Mouse (Mus musculus) myocyte (in vitro differentiated cells): Measurements from ENCODE around the gene Clstn3.

Source experiments
- CEBPB ChIP-seq: IDR thresholded peaks from 2 replicates; pipeline ENCODE4 v1.6.1; 2011; ENCODE audit warnings: mild to moderate bottlenecking, moderate library complexity; ENCODE audit not compliant: poor library complexity, insufficient read depth, severe bottlenecking
- E2F4 ChIP-seq: IDR thresholded peaks from one replicate; pipeline ENCODE4 v1.6.1; 2011; ENCODE audit warnings: mild to moderate bottlenecking, control low read depth, moderate library complexity; ENCODE audit not compliant: insufficient read depth
- MAX ChIP-seq: IDR thresholded peaks from one replicate; pipeline ENCODE4 v1.6.1; 2011; ENCODE audit warnings: low read depth, mild to moderate bottlenecking, control low read depth
- MYOD1 ChIP-seq, 3 experiments: IDR thresholded peaks; one replicate each; pipeline ENCODE4 v1.6.1; 2011; ENCODE audit warnings: control low read depth in 2 of 3, low read depth in 2 of 3, mild to moderate bottlenecking in 2 of 3, moderate library complexity in 1 of 3; ENCODE audit not compliant: insufficient read length in 2 of 3, control insufficient read depth in 1 of 3
- POLR2A ChIP-seq: IDR thresholded peaks from one replicate; pipeline ENCODE4 v1.6.1; 2011; ENCODE audit warnings: low read depth, mild to moderate bottlenecking, control low read depth, moderate library complexity; ENCODE audit not compliant: insufficient read length
- POLR2AphosphoS2 ChIP-seq: IDR thresholded peaks from one replicate; pipeline ENCODE4 v1.6.1; 2011; ENCODE audit warnings: low read depth, control low read depth; ENCODE audit not compliant: insufficient read length
- REST ChIP-seq: IDR thresholded peaks from one replicate; pipeline ENCODE4 v1.6.1; 2011; ENCODE audit warnings: mild to moderate bottlenecking, control low read depth, moderate library complexity; ENCODE audit not compliant: insufficient read depth, insufficient read length
- TCF12 ChIP-seq: IDR thresholded peaks from one replicate; pipeline ENCODE4 v1.6.1; 2011; ENCODE audit warnings: mild to moderate bottlenecking, control low read depth; ENCODE audit not compliant: poor library complexity, insufficient read depth, severe bottlenecking
- USF1 ChIP-seq: IDR thresholded peaks from one replicate; pipeline ENCODE4 v1.6.1; 2011; ENCODE audit warnings: low read depth, mild to moderate bottlenecking, control low read depth, moderate library complexity

- TF ChIP-seq REST (no peak), CEBPB (no peak), USF1 (no peak), E2F4 (no peak), POLR2AphosphoS2 (no peak), POLR2A (no peak), MAX (no peak), MYOD1 (IDR thresholded peaks at IDR 0.05; ENCODE audit: control insufficient read depth in 1 of 3, insufficient read length in 2 of 3, low read depth in 2 of 3) (no peak), TCF12 (no peak)
These were observed 26.8 kb upstream of the Clstn3 start for GRCm38 (mm10) chr6:124491427-124491826.
